Mouse (Mus musculus): ENCODE measurements around the gene Prkar2b. TPM values are rescaled to one million over a fixed set of nuclear protein-coding genes. Genes with fewer than 3 reads are reported as not detected.

Prkar2b gene
- polyA plus RNA-seq (2012; ENCODE audit: insufficient read depth, insufficient read length, missing spikeins) = 809 and 945 TPM in 2 replicates

DNA sequence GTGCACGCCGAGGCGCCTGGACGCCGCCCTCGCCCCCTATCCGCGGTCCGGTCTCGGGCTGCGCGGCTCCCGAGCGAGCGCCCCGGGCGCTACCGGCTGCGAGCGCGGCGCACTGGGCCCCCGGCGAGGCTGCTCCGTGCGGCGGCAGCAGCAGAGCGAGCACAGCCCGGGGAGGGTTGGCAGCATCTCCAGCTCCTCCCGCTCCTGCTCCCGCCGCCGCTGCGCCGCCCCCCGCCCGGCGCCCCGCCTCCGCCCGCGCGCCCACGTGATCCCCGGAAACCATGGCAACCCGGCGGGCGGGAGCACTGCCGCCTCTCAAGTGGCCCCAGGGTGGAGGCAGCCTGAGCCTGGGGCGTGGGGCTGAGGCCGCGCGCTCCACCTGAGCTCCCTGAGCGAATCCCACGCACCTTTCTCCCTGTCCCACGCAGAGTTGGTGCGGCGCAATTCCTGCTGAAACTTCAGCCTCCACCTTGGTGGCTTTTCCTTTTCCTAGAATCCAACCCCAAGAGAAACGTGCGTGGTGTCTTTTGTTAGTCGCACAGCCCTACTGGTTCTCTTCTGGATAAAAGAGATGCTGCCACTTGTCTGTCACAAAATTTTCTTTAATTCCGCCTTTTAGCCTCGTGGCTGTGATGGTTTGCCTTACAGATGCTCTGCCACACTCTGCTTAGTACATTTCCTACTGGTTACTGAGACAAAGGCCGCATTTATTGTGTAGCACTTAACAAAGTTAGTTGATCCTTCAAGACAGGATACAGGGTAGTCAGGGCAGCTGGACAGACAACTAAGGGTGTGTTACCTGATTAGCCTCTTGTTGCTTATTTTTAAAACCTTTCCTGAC lies at the start of gene Prkar2b:
TSS of gene Prkar2b (minus strand) at position 207 of the 841 bp plus-strand sequence.
- Histone ChIP-seq H3K27ac (replicated peaks; ENCODE audit: low read depth, low read length) (peak within 1 kb of the TSS; percentile 100), H3K4me3 (ENCODE audit: insufficient read depth, low read depth, low read length) (peak within 1 kb of the TSS; percentile 95), H3K4me1 (ENCODE audit: control insufficient read depth, insufficient read depth, insufficient read length, low read length) (no peaks in the 10 kb centered on the region)

- Histone ChIP-seq H3K4me3 (ENCODE audit: insufficient read depth, low read depth, low read length) (no peak overlapping the region), H3K4me1 (ENCODE audit: control insufficient read depth, insufficient read depth, insufficient read length, low read length) (peaks cover 8% of the 10 kb centered on the region; the same call in 1 of the 2 replicates), H3K27ac (replicated peaks; ENCODE audit: low read depth, low read length) (peak overlapping the region; percentile 77)
Observed at GRCm38 (mm10) chr12:32109201-32109600, 48.1 kb upstream of the Prkar2b start.

DNA sequence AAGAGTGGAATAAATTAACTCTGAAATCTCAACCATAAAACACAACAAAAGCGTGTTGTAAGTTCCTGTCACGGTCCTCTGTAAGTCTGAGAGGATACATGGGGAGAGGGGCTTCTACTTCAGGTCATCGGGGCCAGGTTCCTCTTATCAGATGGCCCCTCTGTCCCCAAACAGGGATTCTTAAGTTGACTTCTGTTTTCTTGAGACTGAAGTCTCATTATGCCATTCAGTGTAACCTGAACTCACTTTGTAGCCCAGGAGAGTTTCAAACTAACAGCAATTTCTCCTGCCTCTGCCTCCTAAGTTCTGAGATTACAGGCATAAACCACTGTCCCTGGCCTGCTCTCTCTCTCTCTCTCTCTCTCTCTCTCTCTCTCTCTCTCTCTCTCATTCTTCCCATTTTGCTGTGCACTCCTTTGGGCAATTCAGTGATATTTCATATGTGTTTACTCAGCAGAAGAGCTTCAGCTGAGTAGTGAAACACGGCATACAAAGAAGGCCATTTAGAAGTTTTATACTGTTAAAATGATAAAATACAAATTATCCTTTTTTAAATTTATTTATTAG lies 43.9 kb upstream of the Prkar2b start:
- H3K27ac ChIP-seq (replicated peaks; ENCODE audit: low read depth, low read length) = peak overlapping the region; percentile 100
- H3K4me3 ChIP-seq (ENCODE audit: insufficient read depth, low read depth, low read length) = no peak overlapping the region
- H3K4me1 ChIP-seq (ENCODE audit: control insufficient read depth, insufficient read depth, insufficient read length, low read length) = peaks cover 2% of the 10 kb centered on the region; the same call in 1 of the 2 replicates

DNA sequence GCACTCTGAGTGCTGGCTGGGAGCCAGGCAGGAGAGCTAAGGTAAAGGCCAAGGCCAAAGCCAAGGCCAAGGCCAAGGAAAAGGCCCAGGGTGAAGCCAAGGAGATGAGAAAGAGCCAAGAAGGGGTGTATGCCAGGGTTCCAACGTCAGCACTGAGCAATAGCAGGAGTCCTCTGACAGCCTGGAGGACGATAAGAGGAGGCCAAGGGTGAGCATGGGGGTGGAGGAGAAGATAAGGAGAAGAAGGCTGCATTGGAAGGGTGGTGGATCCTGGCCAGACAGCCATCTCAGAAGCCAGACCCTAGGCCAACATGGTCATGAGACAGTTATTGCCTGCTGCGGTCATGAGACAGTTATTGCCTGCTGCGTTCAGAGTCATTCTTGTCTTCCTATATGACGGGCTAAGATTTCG lies 43.4 kb upstream of the Prkar2b start:
- peak overlapping the region; percentile 100 for H3K27ac ChIP-seq (replicated peaks; ENCODE audit: low read depth, low read length)
- H3K4me1 ChIP-seq (ENCODE audit: control insufficient read depth, insufficient read depth, insufficient read length, low read length) = no peaks in the 10 kb centered on the region; the same call in 1 of the 2 replicates
- H3K4me3 ChIP-seq (ENCODE audit: insufficient read depth, low read depth, low read length) = no peak overlapping the region

DNA sequence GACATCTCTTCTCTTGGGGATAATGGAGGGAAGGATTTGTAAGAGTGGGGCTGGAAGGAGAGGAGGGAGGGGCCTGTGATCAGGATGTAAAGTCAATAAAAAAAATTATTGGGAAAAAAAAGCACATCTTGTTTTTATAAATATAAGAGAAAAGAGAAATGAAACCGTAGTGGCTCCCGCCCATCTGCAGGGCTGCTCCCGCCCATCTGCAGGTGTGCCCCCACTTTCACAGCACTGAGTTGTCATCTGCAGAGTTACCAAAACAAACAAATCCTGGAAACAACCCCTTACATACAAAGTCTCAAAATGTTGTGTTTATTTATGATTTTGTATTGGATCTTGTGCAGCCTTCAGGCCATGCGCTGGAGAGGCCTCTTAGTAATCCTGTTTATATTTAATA lies 40.2 kb upstream of the Prkar2b start:
- H3K4me3 ChIP-seq (ENCODE audit: insufficient read depth, low read depth, low read length) = no peak overlapping the region
- peaks cover 3% of the 10 kb centered on the region for H3K4me1 ChIP-seq (ENCODE audit: control insufficient read depth, insufficient read depth, insufficient read length, low read length)
- H3K27ac ChIP-seq (replicated peaks; ENCODE audit: low read depth, low read length) = peak overlapping the region; percentile 68

DNA sequence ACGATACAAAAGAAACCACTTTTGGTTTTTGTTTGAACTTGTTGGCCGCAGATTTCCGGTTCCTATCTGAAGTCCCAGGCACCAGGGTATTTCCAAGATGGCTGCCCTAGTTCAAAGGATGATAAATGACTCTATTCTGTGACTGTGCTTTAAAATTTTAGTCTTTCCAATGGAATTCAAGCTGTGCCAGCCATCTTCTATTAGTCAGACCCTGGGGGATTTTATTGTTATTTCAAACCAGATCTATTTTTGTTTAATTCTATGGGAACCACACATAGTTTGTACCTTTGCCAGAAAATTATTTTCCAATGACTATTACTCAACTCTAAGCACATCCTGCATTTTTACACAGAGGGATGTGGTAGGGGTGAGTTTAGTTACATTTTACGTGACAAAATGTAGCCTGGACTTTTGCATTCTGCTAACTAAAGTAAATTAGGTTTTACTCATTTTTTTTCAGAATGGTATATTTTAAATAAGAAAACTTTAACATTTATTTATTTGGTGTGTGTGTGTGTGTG lies 38.6 kb upstream of the Prkar2b start:
- H3K27ac ChIP-seq (replicated peaks; ENCODE audit: low read depth, low read length) = peak overlapping the region; percentile 85
- H3K4me3 ChIP-seq (ENCODE audit: insufficient read depth, low read depth, low read length) = no peak overlapping the region
- H3K4me1 ChIP-seq (ENCODE audit: control insufficient read depth, insufficient read depth, insufficient read length, low read length) = peaks cover 5% of the 10 kb centered on the region

- Histone ChIP-seq H3K4me3 (ENCODE audit: insufficient read depth, low read depth, low read length) (no peak overlapping the region), H3K4me1 (ENCODE audit: control insufficient read depth, insufficient read depth, insufficient read length, low read length) (peaks cover 6% of the 10 kb centered on the region), H3K27ac (replicated peaks; ENCODE audit: low read depth, low read length) (peak overlapping the region; percentile 71)
Observed at GRCm38 (mm10) chr12:32098596-32098995, 37.5 kb upstream of the Prkar2b start.

DNA sequence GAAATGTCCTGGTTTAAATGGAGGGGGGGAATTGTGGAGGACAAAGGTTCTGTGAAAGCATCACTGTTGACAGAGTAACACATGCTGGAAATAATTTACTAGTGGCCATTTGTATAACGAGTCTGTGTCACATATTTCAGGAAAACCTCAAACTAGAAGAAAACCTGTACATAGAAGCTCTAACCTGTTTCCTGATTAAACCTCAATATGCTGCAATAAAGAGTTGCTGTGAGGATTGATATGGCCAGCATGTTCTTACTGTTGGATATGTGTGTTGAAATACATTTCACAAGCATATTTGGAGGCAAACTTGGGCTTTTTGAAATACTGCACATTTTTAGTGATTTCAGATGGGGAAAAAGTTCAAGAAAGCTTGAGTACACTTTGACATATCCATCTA lies 36.0 kb upstream of the Prkar2b start:
- Histone ChIP-seq H3K4me3 (ENCODE audit: insufficient read depth, low read depth, low read length) (no peak overlapping the region), H3K27ac (replicated peaks; ENCODE audit: low read depth, low read length) (peak overlapping the region; percentile 97), H3K4me1 (ENCODE audit: control insufficient read depth, insufficient read depth, insufficient read length, low read length) (peaks cover 6% of the 10 kb centered on the region)

DNA sequence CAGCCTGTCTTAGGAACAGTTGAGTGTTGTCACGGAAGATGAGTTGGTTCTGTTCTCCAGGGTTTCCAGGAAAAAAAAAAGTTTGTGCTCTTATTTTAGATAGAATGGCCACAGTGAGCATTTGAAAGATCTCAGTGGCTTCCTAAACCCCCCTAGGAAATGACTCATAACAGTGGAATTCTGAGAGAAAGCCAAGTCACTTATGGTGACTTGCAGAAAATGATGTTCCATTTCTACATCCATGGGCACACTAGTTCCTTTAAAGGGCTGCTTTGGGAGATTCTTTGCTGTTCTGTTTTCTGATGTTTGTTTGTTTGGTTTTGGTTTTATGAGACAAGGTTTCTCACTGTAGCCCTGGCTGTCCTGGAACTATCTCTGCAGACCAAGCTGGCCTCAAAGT lies 34.1 kb upstream of the Prkar2b start:
- peaks cover 6% of the 10 kb centered on the region for H3K4me1 ChIP-seq (ENCODE audit: control insufficient read depth, insufficient read depth, insufficient read length, low read length)
- no peak overlapping the region for H3K4me3 ChIP-seq (ENCODE audit: insufficient read depth, low read depth, low read length)
- H3K27ac ChIP-seq (replicated peaks; ENCODE audit: low read depth, low read length) = peak overlapping the region; percentile 93

DNA sequence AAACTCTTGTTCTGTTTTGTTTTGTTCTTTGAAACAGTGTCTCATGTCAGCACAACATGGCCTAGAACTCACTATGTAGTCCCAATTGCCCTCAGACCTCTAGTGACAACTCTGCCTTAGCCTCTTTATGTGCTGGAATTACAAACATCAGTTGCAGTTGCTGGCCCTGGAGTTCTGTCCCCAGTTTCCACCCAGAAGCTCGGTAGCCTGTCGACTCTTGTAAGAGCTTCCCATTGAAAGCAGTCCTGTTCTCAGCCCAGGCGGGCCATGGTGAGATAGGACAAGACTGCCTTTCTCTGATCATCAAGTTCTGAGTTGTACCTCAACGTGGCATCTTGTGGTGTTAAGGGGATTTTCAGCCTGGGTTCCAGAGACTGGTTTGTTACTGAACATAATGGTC lies 31.4 kb upstream of the Prkar2b start:
- Histone ChIP-seq H3K27ac (replicated peaks; ENCODE audit: low read depth, low read length) (no peak overlapping the region), H3K4me3 (ENCODE audit: insufficient read depth, low read depth, low read length) (no peak overlapping the region), H3K4me1 (ENCODE audit: control insufficient read depth, insufficient read depth, insufficient read length, low read length) (peaks cover 4% of the 10 kb centered on the region)

GRCm38 (mm10) chr12:32088566-32088965 lies 27.5 kb upstream of the Prkar2b start:
- no peak overlapping the region for H3K4me3 ChIP-seq (ENCODE audit: insufficient read depth, low read depth, low read length)
- no peaks in the 10 kb centered on the region; the same call in 1 of the 2 replicates for H3K4me1 ChIP-seq (ENCODE audit: control insufficient read depth, insufficient read depth, insufficient read length, low read length)
- H3K27ac ChIP-seq (replicated peaks; ENCODE audit: low read depth, low read length) = no peak overlapping the region

- no peak overlapping the region for H3K27ac ChIP-seq (replicated peaks; ENCODE audit: low read depth, low read length)
- H3K4me1 ChIP-seq (ENCODE audit: control insufficient read depth, insufficient read depth, insufficient read length, low read length) = no peaks in the 10 kb centered on the region
- H3K4me3 ChIP-seq (ENCODE audit: insufficient read depth, low read depth, low read length) = no peak overlapping the region
Observed at GRCm38 (mm10) chr12:32087339-32087738, 26.2 kb upstream of the Prkar2b start.

DNA sequence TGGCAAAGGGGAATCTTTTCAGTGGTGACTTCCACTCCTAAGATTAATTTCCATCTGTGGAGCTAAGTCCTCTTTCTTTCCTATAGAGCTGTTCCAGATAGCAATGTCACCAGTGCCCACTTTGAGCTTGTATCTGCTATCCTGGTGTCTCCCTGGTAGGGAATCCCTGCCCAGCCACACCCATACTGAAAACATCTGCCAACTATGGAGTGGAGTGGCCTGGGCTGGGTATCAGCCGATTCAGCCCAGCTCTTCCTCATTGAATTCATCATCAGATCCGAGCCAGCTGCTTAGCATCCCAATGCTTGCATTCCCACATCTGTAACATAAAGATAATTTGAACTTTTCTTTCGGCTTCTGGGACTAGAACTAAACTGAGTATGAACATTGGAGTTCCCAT lies 25.8 kb upstream of the Prkar2b start:
- Histone ChIP-seq H3K4me3 (ENCODE audit: insufficient read depth, low read depth, low read length) (no peak overlapping the region), H3K4me1 (ENCODE audit: control insufficient read depth, insufficient read depth, insufficient read length, low read length) (no peaks in the 10 kb centered on the region), H3K27ac (replicated peaks; ENCODE audit: low read depth, low read length) (no peak overlapping the region)

DNA sequence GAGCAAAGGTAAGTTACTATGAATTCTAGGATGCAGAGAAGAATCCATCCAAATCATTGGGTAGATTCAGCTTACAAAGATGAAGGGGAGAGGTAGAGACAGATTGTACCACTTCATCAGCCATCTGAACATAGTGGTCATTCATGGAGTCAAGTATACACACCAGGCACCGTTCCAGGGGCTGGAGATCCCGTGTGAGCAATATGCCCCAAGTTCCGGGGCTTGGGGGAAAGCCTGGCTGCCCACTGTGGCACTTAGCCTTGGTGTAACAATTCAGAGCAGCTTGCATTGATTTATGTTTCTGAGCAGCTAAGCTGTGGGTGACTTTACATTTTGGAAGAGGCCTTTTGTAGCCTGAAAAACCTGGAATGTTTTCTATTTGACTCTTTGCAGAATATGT lies 24.8 kb upstream of the Prkar2b start:
- Histone ChIP-seq H3K4me3 (ENCODE audit: insufficient read depth, low read depth, low read length) (no peak overlapping the region), H3K4me1 (ENCODE audit: control insufficient read depth, insufficient read depth, insufficient read length, low read length) (no peaks in the 10 kb centered on the region), H3K27ac (replicated peaks; ENCODE audit: low read depth, low read length) (no peak overlapping the region)

GRCm38 (mm10) chr12:32085189-32085588 lies 24.1 kb upstream of the Prkar2b start:
- no peak overlapping the region for H3K27ac ChIP-seq (replicated peaks; ENCODE audit: low read depth, low read length)
- H3K4me3 ChIP-seq (ENCODE audit: insufficient read depth, low read depth, low read length) = no peak overlapping the region
- H3K4me1 ChIP-seq (ENCODE audit: control insufficient read depth, insufficient read depth, insufficient read length, low read length) = no peaks in the 10 kb centered on the region

Data from brown adipose tissue, adult 24 weeks (tissue).